Mouse (Mus musculus): ENCODE measurements around the gene Wdr19. TPM values are rescaled to one million over a fixed set of nuclear protein-coding genes. Genes with fewer than 3 reads are reported as not detected.
A peak's percentile ranks its signal among the peaks of the same experiment; 100 is the strongest.
"Not testable (repeated sequence)": the region's sequence is repeated elsewhere in the genome, so short reads cannot be mapped to it uniquely, and the experiment has no call there.

Wdr19 gene
- total RNA-seq, 2 experiments from 2014 or later: 3.4 to 4.8 TPM

DNA sequence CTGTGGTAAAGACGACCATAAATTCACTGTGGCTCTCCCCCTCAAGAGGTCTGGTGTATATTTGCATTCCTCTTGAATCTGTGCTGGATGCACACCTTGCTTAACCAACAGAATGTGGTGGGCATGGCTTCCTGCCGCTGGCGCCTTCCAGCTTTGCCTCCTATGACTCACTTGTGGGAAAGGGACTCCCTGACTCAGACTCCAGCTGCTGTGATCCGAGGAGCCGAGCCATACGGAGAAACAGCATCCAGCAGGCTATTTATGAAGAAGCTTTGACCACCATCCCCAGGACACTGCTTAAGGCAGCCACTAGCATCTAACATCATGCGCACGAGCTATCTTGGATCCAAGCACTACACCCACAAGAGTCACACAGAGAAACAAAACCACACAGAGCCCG, 5.1 kb upstream of the Wdr19 start:
- DNase-seq: no peak

DNA sequence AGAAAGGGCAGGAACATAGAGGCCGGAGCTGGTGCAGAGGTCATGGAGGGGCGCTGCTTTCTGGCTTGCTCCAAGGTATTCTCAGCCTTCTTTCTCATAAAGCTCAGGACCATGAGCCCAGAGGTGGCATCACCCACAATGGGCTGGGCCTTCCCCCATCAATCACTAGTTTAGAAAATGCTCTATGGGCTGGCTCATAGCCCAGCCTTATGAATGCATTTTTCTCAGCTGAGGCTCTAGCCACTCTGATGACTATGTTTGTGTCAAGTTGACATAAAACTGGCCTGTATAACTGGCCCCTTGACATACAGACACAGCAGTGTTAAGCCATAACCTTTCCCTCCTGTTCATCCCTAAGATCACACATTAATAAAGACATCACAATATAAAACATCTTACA, 5.2 kb downstream of the Wdr19 start:
- no peak for DNase-seq

DNA sequence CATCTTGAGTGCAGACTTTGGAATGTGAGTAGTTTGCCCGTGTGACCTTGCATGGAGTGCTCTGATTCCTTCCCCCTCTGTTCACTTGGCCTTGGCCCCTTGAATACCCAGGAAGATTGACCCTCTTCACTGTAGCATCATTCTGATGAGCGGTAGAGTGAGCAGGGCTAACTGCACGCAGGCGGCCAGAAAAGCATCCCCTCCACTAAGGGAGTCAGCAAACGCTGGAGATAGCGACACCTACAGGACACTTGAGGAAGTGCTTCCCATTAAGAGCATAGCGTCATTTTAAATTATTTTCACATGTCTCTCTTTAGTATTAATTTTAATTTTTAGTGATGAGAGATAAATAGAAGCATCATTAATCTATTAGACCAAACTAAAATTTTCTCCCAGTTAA, 13.8 kb downstream of the Wdr19 start:
- peak; percentile 62 for DNase-seq

DNA sequence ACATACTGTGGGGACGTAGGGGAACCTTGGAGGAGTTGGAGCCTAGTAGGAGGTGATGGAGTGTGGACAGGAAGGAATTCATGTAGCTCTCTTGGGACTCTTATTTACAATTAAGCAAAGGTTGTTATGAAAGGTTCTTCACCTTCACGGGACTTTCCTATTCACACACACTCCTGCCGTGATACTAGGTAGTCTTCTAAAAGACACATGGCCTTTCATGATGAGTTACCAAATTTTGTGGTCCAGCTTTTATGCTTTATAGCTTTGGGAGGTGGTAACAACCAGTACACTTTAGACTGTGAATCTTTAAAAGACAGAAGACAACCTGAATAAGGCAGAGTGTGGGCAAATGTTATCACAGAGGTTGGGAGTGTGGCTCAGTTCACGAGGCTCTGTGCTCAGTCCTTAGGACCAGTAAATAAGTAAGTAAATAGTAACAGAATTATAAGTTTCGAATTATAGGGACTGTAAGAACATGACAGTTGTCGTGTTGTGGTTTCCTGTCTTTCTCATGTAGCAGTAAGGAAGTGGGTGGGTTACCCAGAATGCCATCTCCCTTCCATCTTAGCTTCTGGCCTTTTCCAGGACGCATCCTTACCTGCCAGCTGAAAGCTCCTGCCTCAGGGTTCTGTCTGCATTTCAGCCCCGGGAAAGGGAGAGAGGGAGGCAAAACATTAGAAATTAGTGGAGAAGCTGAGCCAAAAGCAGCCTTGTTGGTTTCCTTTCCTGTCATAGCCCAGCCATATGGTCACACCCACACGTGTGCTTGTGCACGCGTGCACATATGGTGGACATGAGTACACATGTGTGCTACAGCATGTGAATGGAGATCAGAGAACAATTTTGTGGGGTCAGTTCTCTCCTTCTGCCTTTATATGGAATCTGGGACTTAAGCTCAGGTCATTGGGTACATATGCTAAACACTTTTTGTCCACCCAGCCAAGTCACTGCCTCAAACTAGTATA, 18.1 kb downstream of the Wdr19 start:
- DNase-seq: no peak

DNA sequence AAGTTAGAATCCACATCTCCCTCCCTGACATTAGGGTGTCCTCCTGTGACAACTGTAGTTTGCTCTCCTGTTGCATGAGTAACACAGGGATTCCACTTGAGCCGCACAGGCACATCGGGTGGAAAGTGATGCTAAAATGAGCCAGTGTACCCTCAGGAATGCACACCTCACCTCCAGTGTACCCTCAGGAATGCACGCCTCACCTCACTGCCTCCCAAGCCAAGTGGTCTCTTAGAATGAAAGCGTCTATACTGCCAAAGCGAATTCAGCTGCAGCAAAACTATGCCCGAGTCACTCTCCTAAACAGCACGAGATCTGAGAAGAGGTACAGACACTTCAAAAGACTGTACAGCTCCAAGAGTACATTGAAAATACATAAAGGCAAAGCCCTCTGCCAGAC, 21.5 kb downstream of the Wdr19 start:
- DNase-seq: no peak

DNA sequence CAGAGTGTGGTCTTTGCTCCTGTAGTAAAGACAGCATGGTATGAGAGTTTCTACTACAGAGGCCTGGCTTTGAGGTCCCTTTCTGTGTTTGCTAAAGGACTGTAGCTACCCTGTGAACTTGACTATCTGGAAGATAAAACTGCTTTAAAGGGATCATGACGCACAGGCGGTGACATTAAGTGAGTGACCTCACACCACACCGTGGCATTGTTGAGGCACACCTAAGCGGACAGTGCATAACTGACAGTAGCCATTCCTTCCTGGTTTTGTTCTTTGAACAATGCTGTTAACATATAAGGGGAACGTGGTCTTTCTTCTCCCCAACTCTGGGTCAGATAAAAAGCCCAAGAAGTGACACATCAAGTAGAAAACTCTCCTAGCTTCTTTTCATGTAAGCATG, 24.6 kb downstream of the Wdr19 start:
- DNase-seq: no peak

DNA sequence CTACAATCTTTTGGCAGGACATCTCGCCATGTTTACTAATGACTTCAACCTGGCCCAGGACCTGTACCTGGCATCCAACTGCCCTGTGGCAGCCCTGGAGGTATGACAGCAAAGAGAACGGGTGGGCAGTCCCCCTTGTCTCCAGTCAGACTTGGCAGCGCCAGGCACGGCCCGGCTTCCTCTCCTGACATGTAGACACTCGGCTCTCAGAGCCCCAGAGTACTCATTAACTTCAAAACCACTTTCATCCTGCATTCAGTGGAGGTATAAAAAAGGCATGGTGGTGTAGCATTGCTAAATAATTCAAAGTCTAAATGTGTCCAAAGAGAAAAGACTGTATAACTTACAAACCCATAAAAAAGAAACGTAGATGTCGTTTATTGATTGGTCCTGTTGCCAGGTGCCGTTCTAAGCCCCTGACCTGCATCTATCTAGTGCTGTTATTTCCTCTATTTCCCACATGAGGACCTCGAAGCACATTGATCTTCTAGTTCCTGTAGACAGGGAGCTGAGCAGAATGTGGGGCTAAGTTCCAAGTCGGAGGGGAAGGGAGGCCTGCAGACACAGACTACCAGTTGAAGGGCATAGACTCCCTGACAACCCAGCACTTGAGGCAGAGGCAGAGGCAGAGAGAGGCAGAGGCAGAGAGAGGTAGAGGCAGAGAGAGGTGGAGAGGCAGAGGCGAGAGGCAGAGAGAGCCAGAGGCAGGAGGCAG, 31.9 kb downstream of the Wdr19 start:
- DNase-seq: no peak

DNA sequence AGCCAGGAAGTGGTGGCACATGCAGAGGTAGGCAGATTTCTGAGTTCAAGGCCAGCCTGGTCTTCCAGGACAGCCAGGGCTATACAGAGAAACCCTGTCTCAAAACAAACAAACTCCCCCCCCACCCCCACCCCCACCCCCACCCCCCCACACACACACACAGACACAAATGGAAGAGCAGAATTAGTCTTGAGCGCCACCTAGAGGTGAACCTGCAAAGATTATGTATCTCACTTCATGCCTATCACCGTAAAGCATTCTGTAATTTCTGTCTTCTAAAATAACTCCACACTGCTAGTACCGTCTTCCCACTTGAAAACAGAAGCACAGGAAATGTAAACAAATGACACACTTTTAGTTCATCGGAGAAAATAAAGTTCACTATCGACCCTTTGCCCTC, 43.2 kb downstream of the Wdr19 start:
- DNase-seq: peak; percentile 54

DNA sequence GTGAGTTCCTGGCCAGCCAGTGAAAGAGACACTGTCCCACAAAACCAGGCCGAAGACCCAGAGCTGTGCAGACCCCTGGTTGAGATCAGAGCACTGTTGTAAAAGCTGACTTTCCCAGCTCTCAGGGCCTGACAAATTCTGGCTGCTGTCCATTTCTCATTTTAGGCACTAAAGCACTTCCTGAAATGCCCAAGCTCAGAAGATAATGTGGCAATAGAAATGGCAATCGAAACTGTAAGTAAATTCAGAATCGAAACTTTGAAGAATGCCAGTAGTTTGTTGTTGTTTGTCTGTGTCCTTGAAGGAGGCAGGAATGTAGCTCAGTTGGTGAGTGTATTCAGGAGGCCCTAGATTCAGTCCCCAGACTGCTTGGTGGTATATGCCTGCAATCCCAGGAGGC, 47.8 kb downstream of the Wdr19 start:
- no peak for DNase-seq

DNA sequence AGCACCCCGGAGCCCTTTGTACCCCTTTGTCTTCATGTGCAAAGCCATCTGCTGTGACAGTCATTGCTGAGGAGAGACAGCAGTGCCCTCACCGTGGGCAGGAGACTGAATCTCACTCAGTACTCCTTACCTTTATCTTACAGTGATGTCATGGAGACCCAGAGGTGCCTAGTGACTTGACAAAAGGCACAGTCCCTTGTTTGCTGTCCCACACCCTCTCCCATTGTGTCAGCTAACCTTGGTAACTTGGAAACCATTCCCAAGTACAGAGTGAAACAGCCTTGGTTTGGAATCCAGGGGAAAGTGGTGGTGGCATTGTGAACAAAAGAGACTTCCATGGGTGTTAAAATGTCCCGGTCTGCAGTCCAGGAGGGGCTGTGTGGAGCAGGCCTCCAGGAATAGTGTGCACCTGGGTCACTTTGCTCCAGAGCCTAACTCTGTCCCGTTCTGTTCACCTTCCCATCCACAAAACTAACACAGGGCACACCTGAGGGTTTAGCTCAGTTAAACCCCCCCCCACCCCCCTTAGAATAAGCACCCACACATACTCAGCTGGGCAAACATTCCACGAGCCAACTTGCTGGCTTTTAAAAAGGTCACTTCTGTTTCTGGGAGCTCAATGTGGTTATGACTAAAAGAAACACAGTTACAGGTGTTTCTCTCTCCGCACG, 50.8 kb downstream of the Wdr19 start:
- no peak for DNase-seq

DNA sequence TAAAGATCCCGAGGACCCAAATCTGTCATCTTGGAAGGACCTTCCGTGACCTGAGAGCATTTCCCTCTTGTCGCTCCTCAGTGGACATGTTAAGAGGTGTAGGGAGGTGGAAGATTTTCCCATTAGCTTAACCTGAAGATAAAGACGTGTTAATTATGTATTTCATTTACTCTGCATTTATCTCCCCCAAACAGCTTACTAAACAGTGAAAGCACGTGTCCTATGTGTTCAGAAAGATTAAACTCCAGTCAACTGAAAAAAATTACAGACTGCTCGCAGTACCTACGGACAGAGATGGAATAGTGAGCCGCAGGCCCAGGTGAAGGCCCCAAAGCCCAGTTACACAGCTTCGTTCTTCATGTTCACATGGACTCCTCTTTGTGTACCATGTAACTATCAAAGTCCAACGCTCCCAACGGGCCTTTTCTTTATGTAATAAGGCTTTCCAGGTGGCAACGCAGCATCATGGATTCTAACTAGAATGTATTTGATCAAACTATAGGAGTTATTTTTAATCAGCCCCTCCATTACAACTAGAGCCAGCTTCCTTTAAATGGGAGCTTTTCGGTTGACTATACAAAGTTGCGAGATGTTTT, 58.5 kb downstream of the Wdr19 start:
- DNase-seq: no peak

DNA sequence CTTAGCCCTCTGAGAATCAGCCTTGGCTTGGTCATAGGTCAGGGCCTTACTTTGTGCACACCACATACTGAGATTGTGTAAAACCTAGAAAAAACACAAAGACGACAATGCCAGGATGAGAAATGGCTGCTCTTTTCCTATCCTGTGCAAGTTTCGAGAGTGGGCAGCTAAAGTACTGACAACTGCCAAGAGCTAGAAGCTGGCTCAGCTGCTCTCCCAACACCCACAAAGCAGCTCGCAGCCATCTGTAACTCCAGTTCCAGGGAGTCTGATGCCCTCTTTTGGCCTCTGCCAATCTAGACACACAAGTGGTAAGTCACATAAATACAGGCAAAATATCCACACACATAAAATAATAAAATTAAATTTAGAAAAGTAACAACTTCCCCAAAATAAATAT, 74.5 kb downstream of the Wdr19 start:
- DNase-seq: no peak

DNA sequence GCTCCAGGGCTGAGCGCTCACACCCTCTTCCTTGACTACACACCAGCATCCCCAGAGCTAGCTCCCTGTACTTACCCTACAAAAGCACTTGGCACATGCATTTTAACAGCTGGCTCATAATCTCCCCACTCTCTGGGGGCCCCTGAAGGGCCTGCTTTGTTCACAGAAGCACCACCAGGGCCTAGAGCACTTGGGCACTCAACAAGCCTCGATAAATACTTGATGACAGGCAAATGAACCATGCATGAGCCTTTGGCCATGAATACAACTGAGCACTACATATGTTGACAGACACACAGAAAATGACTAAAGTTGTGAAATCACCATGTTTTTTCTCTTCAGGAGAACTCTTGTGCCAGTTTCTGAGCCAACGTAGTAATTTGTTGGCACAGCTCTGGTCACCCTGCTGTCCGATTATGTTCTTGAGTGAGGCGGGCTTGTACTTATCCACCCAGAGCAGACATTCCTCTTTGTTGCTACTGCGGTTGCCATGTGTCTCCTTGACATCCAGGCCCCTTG, 79.7 kb downstream of the Wdr19 start:
- DNase-seq: no peak

DNA sequence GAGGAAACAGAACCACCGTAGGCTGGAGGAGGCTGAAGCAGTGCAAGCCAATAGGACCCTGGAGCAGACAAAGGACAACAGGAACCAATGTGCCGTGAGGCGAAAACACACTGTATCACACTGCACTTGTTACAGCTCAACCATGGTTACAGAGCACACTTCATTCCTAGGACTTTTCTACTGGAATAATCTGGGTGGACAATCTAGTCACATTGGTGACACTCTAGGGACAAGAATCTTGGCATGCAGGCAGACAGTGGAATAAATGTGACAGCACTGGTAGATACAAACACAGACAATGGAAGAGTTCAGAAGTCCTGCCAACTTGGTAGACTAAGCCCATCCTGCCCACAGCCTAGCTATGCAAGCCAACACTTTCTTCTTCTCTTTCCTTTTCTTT, 81.7 kb downstream of the Wdr19 start:
- DNase-seq: no peak

DNA sequence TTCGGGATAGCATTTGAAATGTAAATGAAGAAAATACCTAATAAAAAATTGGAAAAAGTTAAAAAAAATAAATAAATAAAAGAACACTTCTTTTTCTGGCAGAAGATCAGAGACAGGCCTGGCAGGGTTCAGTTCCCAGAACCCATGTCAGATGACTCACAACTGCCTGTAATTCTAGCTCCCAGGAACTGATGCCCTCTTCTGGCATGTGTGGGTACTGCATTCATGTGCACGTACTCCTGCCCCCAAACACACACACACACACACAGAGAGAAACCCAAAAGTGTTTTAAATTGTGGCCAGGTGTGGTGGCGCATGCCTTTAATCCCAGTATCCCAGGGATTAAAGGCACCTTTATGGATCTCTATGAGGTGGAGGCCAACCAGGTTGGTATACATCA, 84.7 kb downstream of the Wdr19 start:
- peak; percentile 35 for DNase-seq

DNA sequence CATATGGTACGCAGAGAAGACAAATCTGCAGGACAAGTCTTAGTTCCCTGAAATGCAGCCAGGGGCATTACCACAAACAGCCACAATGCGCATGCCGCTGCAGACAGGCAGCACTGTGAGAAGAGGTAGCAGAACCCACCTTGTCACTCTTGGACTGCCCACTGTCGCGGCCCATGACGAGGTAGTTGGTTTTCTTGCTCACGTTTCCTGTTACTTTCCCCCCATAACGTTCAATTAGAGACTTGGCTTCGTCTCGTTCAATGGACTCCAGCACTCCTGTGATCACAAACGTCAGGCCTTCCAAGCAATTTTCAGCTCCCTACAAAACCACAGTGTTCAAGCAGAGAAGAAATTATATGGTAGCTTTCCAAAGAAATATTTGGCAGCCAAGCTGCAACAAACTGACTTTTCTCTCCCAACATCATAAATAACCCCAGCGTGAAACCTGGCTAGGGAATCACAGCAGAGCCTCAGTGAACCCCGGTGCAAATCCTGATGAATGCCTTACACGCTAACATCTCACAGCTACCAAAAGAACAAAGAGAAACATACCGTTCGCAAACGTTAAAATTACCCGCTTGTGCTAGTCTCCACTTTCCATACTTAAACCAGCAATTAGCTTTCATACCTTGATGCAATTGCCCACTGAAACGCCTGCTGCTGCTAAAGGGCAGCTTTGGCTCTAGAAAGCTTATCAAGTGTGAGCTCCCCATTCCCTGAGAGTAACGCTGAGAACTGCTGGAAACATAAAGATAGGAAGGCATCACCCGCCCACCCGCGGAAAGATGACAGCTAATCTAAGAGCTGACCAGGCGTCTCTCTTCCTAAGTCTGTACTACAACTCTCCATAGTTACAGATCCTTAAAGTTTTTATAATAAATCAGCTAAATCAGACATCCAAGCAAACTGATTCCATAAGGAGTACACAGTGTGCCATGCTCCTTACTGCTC, 88.5 kb downstream of the Wdr19 start:
- no peak for DNase-seq

DNA sequence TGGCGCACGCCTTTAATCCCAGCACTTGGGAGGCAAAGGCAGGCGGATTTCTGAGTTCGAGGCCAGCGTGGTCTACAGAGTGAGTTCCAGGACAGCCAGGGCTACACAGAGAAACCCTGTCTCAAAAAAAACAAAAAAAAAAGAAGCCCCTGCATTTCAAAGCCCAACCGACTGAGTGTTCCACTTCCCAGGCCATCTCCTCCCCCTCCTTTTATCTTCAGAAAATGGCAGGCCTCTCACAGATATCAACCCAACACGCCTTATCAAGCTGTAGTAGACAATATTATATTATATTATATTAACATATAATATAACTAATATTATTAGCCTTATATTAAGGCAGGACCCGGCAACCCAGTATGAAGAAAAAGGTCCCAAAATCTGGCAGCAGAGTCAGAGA, 89.5 kb downstream of the Wdr19 start:
- DNase-seq: not testable (repeated sequence)

DNA sequence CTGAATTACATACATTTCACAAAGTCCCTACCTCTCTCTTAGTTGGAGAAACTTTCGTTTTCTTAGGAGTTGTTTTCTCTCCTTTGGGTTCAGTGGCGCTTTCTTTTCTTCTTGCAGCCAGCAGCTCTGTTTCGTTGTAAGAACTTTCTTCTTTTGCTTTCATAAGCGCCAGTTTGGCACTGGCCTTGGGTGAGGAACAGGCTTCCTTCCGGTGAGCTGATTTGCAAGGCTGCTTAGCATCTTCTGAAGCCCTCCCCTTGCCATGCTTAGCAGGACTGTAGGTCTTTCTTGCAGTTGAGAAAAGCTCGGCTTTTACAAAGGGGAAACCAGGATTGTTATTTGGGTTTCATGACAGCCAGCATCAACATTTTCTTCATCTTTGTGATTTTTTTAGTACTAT, 94.1 kb downstream of the Wdr19 start:
- no peak for DNase-seq

DNA sequence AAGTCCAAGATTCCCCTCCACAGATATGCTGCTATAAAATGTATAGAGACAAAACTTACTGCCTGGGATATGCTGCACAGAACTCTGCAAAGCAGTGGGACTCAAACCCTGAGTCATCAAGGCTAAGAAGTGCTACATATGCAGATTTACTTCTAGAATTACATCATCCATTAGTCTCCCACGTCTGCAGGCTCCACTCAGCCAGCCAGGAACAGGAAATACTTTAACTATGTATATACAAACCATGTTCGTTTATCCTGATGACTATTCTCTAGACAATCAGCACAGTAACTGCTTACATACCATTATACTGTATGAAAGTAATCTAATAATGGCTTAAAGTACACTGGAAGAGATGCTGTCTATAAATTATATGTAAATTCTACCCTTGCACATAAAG, 94.8 kb downstream of the Wdr19 start:
- no peak for DNase-seq

DNA sequence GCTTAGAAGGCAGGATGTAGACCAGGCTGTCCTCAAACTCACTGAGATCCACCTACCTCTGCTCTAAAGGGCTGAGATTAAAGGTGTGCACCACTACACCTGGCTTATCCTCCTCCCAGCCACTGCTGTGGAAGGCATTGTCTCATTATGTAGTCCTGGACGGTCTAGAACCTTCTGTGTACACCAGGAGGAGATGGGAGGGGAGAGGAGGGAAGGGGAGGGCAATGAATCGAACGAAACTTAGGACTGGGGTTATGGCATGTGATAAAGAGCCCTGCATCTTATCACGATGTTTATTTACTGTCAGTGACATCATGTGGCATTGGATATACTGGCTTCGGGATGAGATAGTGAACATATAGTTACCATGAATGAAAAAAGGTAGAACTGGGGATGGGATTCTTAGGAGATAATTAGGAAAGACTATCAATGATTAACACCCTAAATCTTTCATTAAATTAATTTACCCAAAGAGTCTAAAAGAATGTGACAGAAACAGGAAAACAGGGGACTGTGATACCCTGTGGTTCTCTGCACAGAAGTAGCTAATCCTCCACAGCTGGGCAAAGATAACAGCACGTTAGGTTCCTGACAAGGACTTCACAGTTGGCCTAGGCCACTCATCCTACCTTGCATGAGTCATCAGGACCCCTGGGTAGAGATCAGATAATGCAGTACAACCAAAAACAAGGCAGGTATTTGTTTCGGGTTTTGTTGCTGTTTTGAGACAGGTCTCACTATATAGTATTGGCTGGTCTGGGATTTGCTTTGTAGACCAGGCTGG, 98.9 kb downstream of the Wdr19 start:
- no peak for DNase-seq

DNA sequence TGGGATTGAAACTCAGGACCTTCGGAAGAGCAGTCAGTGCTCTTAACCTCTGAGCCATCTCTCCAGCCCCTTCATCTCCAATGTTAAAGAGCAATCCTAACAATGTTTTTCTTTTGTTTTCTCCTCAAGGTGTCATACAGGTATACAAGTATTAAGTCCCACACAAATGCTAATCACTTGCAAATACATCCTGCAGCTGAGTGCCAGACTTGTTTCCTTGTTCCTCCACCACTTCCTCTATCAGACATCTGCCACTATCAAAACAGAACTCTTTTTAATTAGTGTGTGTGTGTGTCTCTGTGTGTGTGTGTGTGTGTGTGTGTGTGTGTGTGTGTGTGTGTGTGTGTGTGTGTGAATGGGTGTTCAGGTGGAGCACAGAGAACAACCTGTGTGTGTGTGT, 100.1 kb downstream of the Wdr19 start:
- DNase-seq: not testable (repeated sequence)

Data from heart, postnatal 4 days (tissue).